Mouse (Mus musculus) left cerebral cortex, postnatal 14 days (tissue): ENCODE results near the gene Erich6. TPM values are rescaled to one million over a fixed set of nuclear protein-coding genes. Genes with fewer than 3 reads are reported as not detected.
"Not testable (repeated sequence)": the region's sequence is repeated elsewhere in the genome, so short reads cannot be mapped to it uniquely, and the experiment has no call there.

ENCODE experiments used
- DNase-seq, 2 experiments: peaks; one replicate each; pipeline ENCODE4 v3.0.0; 2021 to 2022; ENCODE audit warnings: low spot score in 2 of 2, mixed read lengths in 1 of 2
- intact Hi-C: fragments of 180-260 bp; cut with DNase I; formaldehyde crosslinking; loops from one replicate; pipeline ENCODE4 v1.15.1; 2025
- total RNA-seq, 2 experiments: library from RNA; stranded (reverse); gene quantifications; 2 replicates each; pipeline ENCODE4 v1.2.3; 2021

The Erich6 gene
- total RNA-seq, 2 experiments from 2014 or later = 0.89 to 1.6 TPM

GRCm38 (mm10) chr3:58653907-58654306 is 16.9 kb upstream of the Erich6 start:
- DNase-seq = no peak
- intact Hi-C loops = loop anchor here (2.0 to 10.0 kb wide), 2 partner anchors 131 to 401 kb away; no protein-coding TSS in a partner anchor

- DNase-seq = no peak
- intact Hi-C loops = loop anchor here (10.0 kb wide), 1 partner anchor 404 kb away; no protein-coding TSS in a partner anchor
Observed at GRCm38 (mm10) chr3:58650328-58650727, 13.3 kb upstream of the Erich6 start.

DNA sequence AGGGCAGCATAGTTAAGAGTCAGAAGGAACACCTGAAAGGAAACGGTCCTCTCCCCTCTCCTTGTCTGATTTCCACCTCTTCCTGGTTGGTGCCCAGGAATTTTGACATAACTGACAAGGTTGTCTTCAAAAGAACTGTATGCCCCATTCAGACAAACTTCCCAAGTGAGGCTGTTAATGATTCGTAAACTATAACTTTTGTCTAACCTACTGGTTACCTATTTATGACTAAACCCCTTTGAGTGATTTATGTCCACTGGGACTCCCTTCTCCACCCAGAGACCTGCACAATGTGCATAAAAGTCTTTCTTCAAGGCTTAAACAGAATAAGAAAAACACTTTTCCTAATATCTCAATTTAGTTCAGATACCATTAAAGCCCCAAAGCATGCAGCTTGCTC is 10.2 kb upstream of the Erich6 start:
- intact Hi-C loops = no loop called here
- no peak for DNase-seq

DNA sequence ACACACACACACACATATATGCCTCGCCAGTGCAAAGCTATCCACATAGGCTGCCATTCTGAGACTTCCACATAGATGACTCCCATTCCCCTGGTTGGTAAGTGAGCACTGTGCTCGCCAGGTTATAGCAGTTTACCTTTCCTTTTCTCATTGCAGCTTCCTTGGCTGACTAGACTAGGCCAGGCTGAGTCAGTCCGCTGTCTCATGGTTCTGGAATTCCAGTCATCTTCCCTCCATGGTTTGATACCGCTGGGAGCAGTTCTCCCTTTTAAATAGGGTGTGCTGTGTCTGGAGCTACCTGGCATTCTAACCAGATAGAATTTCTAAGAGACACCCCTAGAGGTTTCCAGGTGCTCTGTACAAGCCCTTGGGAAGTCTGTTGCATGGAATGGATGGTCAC is 9.2 kb upstream of the Erich6 start:
- no peak for DNase-seq
- intact Hi-C loops = no loop called here

GRCm38 (mm10) chr3:58631693-58632092 is 5.3 kb downstream of the Erich6 start:
- intact Hi-C loops = no loop called here
- DNase-seq = peak in 1 of 2 experiments; percentile 14

- intact Hi-C loops = no loop called here
- DNase-seq = no peak
Observed at GRCm38 (mm10) chr3:58624981-58625380, 12.0 kb downstream of the Erich6 start.

DNA sequence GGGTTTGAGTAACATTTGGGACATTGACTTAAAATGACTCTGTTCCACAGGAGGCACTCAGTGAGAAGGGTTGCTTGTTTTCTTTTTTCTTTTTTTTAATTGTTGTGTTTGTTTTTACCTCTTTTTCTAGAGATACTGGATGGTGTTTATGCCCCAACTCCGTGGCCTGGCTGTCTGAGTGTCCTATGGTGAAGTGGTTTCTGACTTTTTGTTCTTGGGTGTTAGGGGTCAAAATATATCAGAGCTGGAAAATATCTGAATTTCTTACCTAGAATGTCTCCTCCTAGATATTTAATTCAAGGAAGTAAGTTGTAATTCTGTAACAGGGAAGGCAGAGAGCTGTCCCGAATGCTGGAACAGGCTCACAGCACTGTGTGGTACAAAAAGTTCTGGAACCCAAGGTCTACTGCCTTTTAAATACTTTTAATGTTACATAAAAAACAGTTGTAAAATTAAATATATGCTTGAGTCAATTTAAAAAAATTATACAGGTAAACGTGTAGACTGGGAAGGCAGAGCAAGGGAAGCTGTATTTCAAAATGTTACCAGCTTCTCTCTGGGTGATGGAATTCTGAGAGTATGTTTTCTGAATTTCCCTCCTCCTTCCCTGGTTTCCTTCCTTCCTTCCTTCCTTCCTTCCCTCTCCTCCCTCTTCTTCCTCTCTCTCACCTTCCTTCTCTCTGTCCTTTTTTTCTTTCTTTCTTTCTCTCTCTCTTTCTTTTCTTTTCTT is 14.2 kb downstream of the Erich6 start:
- no peak for DNase-seq
- intact Hi-C loops = no loop called here

DNA sequence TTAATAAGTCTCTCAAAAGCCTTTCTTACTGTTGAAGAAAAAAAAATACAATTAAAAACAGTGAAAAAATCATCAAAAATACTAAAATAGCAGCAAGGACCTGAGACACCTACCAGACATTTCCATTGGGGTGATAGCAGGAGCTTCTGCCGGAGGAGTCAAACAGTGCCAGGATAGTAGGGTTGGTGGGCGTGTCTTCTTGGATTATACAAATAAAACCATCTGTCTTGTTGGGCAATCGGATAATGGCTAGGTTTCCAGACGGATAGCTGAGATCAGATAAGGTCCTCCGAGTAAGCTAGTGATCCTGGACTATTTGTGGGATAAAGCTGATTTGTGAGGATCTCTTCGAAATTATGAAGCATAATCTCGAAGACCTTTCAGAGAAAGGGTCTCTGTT is 15.9 kb downstream of the Erich6 start:
- intact Hi-C loops = no loop called here
- no peak for DNase-seq

- intact Hi-C loops = no loop called here
- DNase-seq = no peak
Observed at GRCm38 (mm10) chr3:58609985-58610384, 27.0 kb downstream of the Erich6 start.

DNA sequence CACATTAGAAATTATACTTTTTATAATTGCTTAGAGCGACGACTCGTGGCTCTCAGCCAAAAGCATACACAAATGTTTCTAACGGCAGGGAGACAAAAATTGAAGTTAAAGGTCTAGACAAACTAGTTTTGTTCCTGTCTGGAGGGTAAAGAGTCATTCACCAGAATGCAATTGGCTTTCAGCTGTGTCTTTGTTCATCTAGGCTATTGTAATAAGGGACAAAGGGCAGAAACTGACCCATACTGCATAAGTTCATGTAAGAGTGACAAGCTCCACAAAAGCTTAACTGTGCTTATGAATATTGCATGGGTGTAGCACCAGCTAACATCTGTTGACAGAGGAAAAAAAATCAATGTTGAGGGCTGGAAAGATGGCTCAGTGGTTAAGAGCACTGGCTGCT is 28.5 kb downstream of the Erich6 start:
- intact Hi-C loops = no loop called here
- no peak for DNase-seq

DNA sequence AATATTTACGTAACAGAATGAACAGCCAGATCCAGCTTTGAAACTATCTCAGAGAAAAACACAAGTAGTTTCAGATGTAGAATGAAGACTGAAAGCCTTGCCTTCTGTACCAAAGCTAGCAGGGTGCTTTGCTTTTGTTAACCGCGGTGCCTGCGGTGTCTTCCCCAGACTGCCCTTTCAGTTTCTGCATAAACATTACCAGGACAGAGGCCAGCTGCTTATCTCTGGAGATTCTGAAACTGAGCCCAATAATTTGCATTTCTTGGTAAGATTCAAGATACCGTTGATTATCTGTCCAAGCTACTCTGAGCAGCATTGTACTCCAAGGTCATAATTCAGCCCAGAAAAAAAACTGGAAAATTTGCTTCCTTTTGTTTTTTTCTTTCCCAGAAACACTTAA is 43.4 kb downstream of the Erich6 start:
- intact Hi-C loops = no loop called here
- no peak for DNase-seq

DNA sequence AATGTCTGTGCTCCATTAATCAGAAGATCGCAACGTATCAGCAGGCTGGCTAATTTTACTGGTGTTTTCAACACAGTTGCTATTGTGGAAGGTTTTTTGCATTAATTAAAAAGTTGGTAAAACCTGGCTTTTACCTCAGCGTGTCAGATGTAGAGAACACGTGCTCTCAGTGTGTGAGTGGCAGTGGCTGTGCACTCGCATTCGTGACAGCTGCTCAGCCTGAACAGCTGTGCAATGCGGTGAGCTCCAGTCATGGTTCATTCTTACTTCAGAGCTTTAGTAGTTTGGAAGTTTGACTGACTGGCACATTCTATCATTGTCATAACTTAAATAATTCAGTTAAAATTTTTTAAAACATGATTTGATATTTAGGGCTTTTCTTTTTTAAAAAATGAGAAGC is 44.3 kb downstream of the Erich6 start:
- intact Hi-C loops, DNase-seq: not testable (repeated sequence)

DNA sequence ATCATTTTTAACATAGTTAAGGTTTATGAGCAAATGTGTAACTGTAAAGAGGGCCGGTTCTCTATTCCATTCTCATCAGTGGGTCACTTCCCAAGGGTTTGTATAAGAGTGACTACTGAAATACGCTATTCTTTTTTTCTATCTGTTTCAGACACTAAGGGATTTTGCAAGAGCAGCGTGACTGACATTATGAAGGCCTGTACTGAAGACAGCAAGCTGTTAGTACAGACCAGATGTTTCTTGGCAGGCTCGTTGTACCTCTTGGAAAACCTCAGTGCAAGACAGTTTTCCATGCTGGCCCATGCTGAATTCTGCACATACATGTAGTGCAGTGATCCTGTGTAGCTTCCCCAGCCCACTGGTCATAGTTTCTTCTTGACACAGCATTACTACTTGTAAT is 46.5 kb downstream of the Erich6 start:
- DNase-seq, intact Hi-C loops: not testable (repeated sequence)

DNA sequence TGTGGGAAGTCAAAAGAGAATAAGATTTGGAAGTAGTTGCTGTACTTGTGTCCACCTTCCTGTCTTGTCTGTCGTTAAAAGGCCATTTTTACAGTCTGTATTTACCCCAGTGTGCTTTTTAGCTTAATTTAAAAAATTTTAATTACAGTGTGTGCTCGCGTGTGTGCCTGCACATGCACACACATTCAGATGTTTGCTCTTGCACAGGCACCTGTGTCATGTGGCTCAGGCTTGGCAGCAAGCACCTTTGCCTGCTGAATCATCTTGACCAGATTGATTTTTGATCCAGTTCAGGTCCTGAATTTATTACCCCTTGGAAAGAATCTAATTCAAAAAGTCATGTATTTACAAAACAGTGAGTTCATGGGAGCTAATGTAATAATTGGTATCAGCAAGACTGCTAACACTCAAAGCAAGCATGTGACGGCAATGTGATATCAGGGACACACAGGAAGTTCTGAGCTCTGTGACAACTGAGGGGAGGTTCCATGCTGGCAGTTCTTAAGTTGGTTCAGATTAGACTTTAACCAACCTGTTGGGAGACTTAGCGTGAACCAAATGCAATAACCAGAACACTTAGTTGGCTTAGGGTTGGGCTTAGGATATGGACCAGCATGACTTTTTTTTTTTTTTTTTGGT is 54.1 kb downstream of the Erich6 start:
- intact Hi-C loops = no loop called here
- no peak for DNase-seq

DNA sequence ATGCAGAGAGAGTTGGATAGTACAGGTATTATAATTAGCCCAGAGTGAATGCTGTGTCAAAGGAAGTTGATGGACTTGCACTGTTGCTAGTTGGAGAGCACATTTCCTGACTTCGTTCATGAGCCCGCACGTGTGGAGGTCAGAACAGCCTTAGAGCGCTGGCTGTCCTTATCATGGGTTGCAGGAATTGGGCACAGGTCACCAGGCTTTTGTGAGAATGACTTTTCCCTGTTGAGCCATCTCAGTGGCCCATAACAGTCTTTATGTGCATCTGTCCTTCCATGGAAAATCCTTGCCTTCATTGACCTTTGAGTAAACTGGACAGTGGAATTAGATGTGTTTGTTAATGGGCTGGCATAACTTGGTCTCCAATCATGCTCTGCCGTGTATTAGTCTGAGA is 54.7 kb downstream of the Erich6 start:
- no peak for DNase-seq
- intact Hi-C loops = no loop called here

- intact Hi-C loops = no loop called here
- no peak for DNase-seq
Observed at GRCm38 (mm10) chr3:58581530-58581929, 55.5 kb downstream of the Erich6 start.

- intact Hi-C loops = loop anchor here (10.0 kb wide), 1 partner anchor 117 kb away; the partner anchor contains the start of gene Siah2
- no peak for DNase-seq
Observed at GRCm38 (mm10) chr3:58577506-58578050, 59.4 kb downstream of the Erich6 start.

GRCm38 (mm10) chr3:58577067-58577503 is 59.9 kb downstream of the Erich6 start:
- peak; percentile 38 to 50 for DNase-seq
- intact Hi-C loops = loop anchor here (10.0 kb wide), 1 partner anchor 118 kb away; the partner anchor contains the start of gene Siah2

- intact Hi-C loops = loop anchor here (10.0 kb wide), 1 partner anchor 118 kb away; the partner anchor contains the start of gene Siah2
- DNase-seq = peak; percentile 96 to 98
Observed at GRCm38 (mm10) chr3:58576137-58577066, 60.6 kb downstream of the Erich6 start, which contains the start of gene Selenot. Gene Selenot (plus strand): TSS chr3:58576636.
